In the genomic region with DNA sequence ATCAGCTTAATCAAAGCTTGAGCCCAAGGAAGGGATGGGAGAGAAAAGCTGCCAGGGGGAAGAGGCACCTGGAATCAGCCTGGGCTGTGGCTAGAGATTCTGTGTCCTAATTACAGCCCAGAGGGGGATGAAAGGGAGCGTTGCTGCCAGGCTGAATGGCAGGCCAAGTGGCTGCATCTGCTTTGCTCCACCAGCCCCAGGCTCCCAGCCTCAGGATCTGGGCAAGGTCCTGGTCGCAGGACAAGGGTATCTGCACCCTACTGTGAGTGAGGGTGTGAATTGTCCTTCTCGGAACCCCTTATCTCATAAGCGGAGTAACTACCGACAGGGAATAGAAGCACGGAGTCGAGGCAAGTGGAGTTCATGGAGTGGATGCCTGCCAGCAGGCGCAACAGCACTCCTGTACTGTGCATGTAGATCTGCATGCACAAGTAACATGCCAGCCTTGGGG, we compare ENCODE assay signal across 11 mouse cellular contexts. TPM values are rescaled to one million over a fixed set of nuclear protein-coding genes. Genes with fewer than 3 reads are reported as not detected.
DNase-seq lines count a peak whose midpoint lies in the region; ATAC-seq and TF ChIP-seq lines count a peak whose summit lies in the region.
"Had no signal": no experiment of that assay in that cellular context is flagged by ENCODE, and none has a peak within 500 bp of the region (broad histone marks: within the 10 kb centered on the region; RNA-seq: fewer than 3 reads in every experiment).

No protein-coding gene starts in this region.

- no peaks in the 10 kb centered on the region for H3K9me3 ChIP-seq in hindbrain, embryonic 14.5 days (ENCODE audit: control insufficient read depth, low read length)

- 2% methylated on average over 8 of the region's 8 CpGs for WGBS in hindbrain, embryonic 14.5 days
- 4% methylated on average over 8 of the region's 8 CpGs for WGBS in olfactory bulb, adult 2 months

- 0 out of 2 replicates have a peak, but pooled peaks have one; percentile 5 for TF ChIP-seq POLR2A in cortical plate, adult 2 months (IDR thresholded peaks at IDR 0.05; ENCODE audit: extremely low read depth, insufficient read depth, low read length)
- TF ChIP-seq POLR2A in olfactory bulb, adult 2 months (IDR thresholded peaks at IDR 0.05; ENCODE audit: insufficient read depth, low read depth, low read length): no peak

- H3K4me2 ChIP-seq in hindbrain, embryonic 14.5 days (replicated peaks): peak overlapping the region; percentile 91

- peaks cover 22% of the 10 kb centered on the region; the same call in 1 of the 2 replicates for H3K27me3 ChIP-seq in hindbrain, embryonic 14.5 days (ENCODE audit: control insufficient read depth, insufficient read depth, low read length)

- ATAC-seq in hindbrain, embryonic 14.5 days (ENCODE audit: low FRiP score): no peak
- no peak for ATAC-seq in megakaryocyte-erythroid progenitor cell, adult 5-6 weeks (replicated peaks; ENCODE audit: low FRiP score, low TSS enrichment, poor library complexity, severe bottlenecking)

- H3K27ac ChIP-seq in left cerebral cortex, adult 2 months: peak overlapping the region; percentile 98
- peak overlapping the region; percentile 90 for H3K27ac ChIP-seq in cortical plate, adult 2 months (ENCODE audit: insufficient read depth, low read length)
- H3K27ac ChIP-seq in hindbrain, embryonic 14.5 days: peak overlapping the region; percentile 99
- H3K27ac ChIP-seq in olfactory bulb, adult 2 months (ENCODE audit: insufficient read depth, low read depth, low read length): peak overlapping the region; percentile 98
- H3K27ac ChIP-seq: heart, adult 2 months; macrophage had no signal

- peak overlapping the region; percentile 99 for H3K9ac ChIP-seq in hindbrain, embryonic 14.5 days

- H3K36me3 ChIP-seq in hindbrain, embryonic 14.5 days (replicated peaks; ENCODE audit: control insufficient read depth, insufficient read depth): no peaks in the 10 kb centered on the region; the same call in 1 of the 2 replicates

- TF ChIP-seq CTCF in left cerebral cortex, adult 2 months (IDR thresholded peaks at IDR 0.05): no peak
- no peak for TF ChIP-seq CTCF in cortical plate, adult 2 months (IDR thresholded peaks at IDR 0.05; ENCODE audit: extremely low read depth, insufficient read depth, low read length)
- no peak for TF ChIP-seq CTCF in olfactory bulb, adult 2 months (IDR thresholded peaks at IDR 0.05; ENCODE audit: insufficient read depth, low read depth, low read length)

- peak overlapping the region; percentile 88 for H3K4me3 ChIP-seq in left cerebral cortex, adult 2 months
- H3K4me3 ChIP-seq in cortical plate, adult 2 months (ENCODE audit: insufficient read depth, low read length): peak overlapping the region; percentile 67
- H3K4me3 ChIP-seq in hindbrain, embryonic 14.5 days (replicated peaks; ENCODE audit: low read length): peak overlapping the region; percentile 88
- peak overlapping the region; percentile 74 for H3K4me3 ChIP-seq in olfactory bulb, adult 2 months (ENCODE audit: insufficient read depth, low read depth, low read length)
- H3K4me3 ChIP-seq: heart, adult 2 months had no signal

- peak in 1 of 2 experiments; percentile 38 for DNase-seq in left cerebral cortex, adult 2 months (ENCODE audit: extremely low spot score in 1 of 2, low spot score in 2 of 2)
- DNase-seq in left cerebral cortex, adult 9 months (ENCODE audit: low spot score in 2 of 2): no peak
- DNase-seq in hindbrain, embryonic 14.5 days (ENCODE audit: low spot score): peak; percentile 59
- no peak for DNase-seq in B cell, adult 2 months
- DNase-seq in heart, adult 9 months (ENCODE audit: low spot score in 2 of 2): no peak
- DNase-seq: heart, adult 2 months; kidney, adult 11 months had no signal

- intact Hi-C loops in left cerebral cortex, adult 2 months (cut with DNase I): loop anchor here (1.0 kb wide), 1 partner anchor 23 kb away; no protein-coding TSS in a partner anchor

- H3K4me1 ChIP-seq in cortical plate, adult 2 months (ENCODE audit: control insufficient read depth, insufficient read depth, low read length): 0 out of 2 replicates have a peak, but pooled peaks cover 1% of the 10 kb centered on the region
- H3K4me1 ChIP-seq in hindbrain, embryonic 14.5 days (replicated peaks; ENCODE audit: control insufficient read depth, insufficient read depth, low read length): peaks cover 13% of the 10 kb centered on the region
- peaks cover 27% of the 10 kb centered on the region for H3K4me1 ChIP-seq in olfactory bulb, adult 2 months (ENCODE audit: control insufficient read depth, insufficient read depth, low read length)

RNA-seq across cellular contexts. Expression of a gene that starts 35.4 kb away (rescaled TPM):
- 100 to 1,000 TPM in 1 of 2 experiments, 10 to 100 TPM in 1; 86.7 to 100 TPM for total RNA-seq in left cerebral cortex, adult 2 months (2021)
- 80.9 and 87.1 TPM in 2 replicates for polyA plus RNA-seq in cortical plate, adult 2 months (2012; rRNA removed)
- polyA plus RNA-seq in hindbrain, embryonic 14.5 days (2014; fragmentation: Nextera tagmentation; extraction: Ambion mirVana): 26.3 and 28.9 TPM in 2 replicates
- 134 TPM in 1 of 2 replicates, not detected in the other for polyA plus RNA-seq in olfactory bulb, adult 2 months (2012; ENCODE audit: insufficient read depth, insufficient read length, low replicate concordance, missing spikeins)
- 41.8 and 77.5 TPM in 2 replicates for total RNA-seq in megakaryocyte-erythroid progenitor cell, adult 5-6 weeks (2014; fragmentation: Nextera tagmentation)
- total RNA-seq in megakaryocyte-erythroid progenitor cell, adult 5-6 weeks (2017): 40.8 and 90.7 TPM in 2 replicates
